Mouse (Mus musculus) kidney, adult 2 months (tissue): Measurements from ENCODE around the gene Riox1.

Experiments
- CTCF ChIP-seq: fragments of 200-500 bp; conservative IDR thresholded peaks from 2 replicates; pipeline ENCODE4 v1.5.1; 2011; ENCODE audit warnings: low read depth, mild to moderate bottlenecking, control low read depth, low read length, moderate library complexity, mixed read lengths; ENCODE audit not compliant: insufficient read depth, insufficient read length
- POLR2A ChIP-seq: fragments of 200-500 bp; IDR thresholded peaks from one replicate; pipeline ENCODE4 v1.6.1; 2011; ENCODE audit warnings: low read depth, low read length, control low read depth

GRCm38 (mm10) chr12:83939332-83939731 is 11.1 kb upstream of the Riox1 start:
- TF ChIP-seq POLR2A (no peak), CTCF (no peak)
